Mouse (Mus musculus) testis, postnatal 10 days (tissue): ENCODE results near the gene Hoxd10.

Source experiments
- DNase-seq: peaks from one replicate; pipeline ENCODE4 v3.0.0; 2021; ENCODE audit warnings: low spot score

Gene Hoxd10

GRCm38 (mm10) chr2:74691022-74691951, at the start of gene Hoxd10:
Gene Hoxd10 (plus strand): TSS chr2:74691924.
- DNase-seq: peak; percentile 81

- no peak for DNase-seq
Measured at GRCm38 (mm10) chr2:74642431-74642830, 49.3 kb upstream of the Hoxd10 start.

- DNase-seq: no peak
Measured at GRCm38 (mm10) chr2:74645631-74646030, 46.1 kb upstream of the Hoxd10 start.

- no peak for DNase-seq
Measured at GRCm38 (mm10) chr2:74647082-74647864, 44.5 kb upstream of the Hoxd10 start.

- DNase-seq: no peak
Measured at GRCm38 (mm10) chr2:74652996-74653340, 38.8 kb upstream of the Hoxd10 start.

- no peak for DNase-seq
Measured at GRCm38 (mm10) chr2:74653781-74654535, 37.8 kb upstream of the Hoxd10 start.

- DNase-seq: no peak
Measured at GRCm38 (mm10) chr2:74654743-74655419, 36.8 kb upstream of the Hoxd10 start.

GRCm38 (mm10) chr2:74655420-74655781, 36.3 kb upstream of the Hoxd10 start:
- peak; percentile 83 for DNase-seq

- DNase-seq: peak; percentile 60
Measured at GRCm38 (mm10) chr2:74655821-74656631, 35.7 kb upstream of the Hoxd10 start.

- DNase-seq: no peak
Measured at GRCm38 (mm10) chr2:74656632-74657021, 35.1 kb upstream of the Hoxd10 start.

GRCm38 (mm10) chr2:74657251-74658023, 34.3 kb upstream of the Hoxd10 start:
- no peak for DNase-seq

GRCm38 (mm10) chr2:74658024-74658666, 33.6 kb upstream of the Hoxd10 start:
- no peak for DNase-seq

GRCm38 (mm10) chr2:74658667-74659371, 32.9 kb upstream of the Hoxd10 start:
- DNase-seq: no peak

GRCm38 (mm10) chr2:74659507-74660005, 32.2 kb upstream of the Hoxd10 start, which contains the start of gene Evx2:
Gene Evx2 (minus strand): TSS chr2:74659557.
- DNase-seq: no peak

GRCm38 (mm10) chr2:74660421-74661375, 31.0 kb upstream of the Hoxd10 start:
- no peak for DNase-seq

GRCm38 (mm10) chr2:74661685-74662084, 30.0 kb upstream of the Hoxd10 start:
- DNase-seq: peak; percentile 65

GRCm38 (mm10) chr2:74663291-74663925, 28.3 kb upstream of the Hoxd10 start:
- DNase-seq: peak; percentile 65
